Mouse (Mus musculus): ENCODE results near the gene Usp19.

DNA sequence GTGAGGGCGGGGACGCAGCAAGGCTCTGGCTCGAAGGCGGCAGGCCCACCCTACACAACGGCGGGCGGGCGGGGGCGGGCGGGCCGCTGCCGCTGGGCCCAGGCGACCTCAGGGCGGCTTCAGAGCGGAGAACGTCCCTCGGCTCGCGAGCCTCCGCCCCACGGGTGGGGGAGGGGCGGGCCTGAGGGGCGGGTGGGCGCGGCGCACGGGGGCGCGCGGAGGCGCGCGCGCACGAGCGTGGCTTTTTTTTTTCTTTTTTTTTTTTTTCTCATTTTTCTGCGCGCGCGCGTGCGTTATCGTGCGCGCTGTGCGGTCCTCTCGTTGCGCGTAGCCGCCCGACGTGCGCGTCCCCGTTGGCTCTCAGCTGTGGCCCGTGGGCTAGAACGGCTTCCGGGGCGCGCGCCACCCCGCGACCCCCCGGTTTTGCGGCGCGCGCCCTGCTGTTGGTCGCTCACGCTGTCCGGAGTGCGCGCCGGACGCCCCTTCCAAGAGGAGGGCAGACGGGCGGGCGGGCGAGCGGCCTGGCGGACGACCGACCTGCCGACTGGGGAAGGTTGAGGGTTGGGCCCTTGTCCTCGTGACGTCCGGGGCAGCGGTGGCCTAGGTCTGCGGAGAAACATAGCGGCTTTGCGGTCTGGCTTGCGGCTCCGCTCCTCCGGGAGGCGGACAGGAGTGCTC is 27.0 kb downstream of the Usp19 start:
- TF ChIP-seq CTCF (IDR thresholded peaks at IDR 0.05; ENCODE audit: borderline replicate concordance, insufficient read depth, low read length), result no peak
- TF ChIP-seq POLR2A (IDR thresholded peaks at IDR 0.05; ENCODE audit: low read depth, low read length), result no peak; the same call in 1 of the 2 replicates
